8 mouse cellular contexts compared by ENCODE assay signal in genomic region chr1:179847759-179848389, GRCm38 (mm10). TPM values are rescaled to one million over a fixed set of nuclear protein-coding genes. Genes with fewer than 3 reads are reported as not detected.
A peak's percentile ranks its signal among the peaks of the same experiment; 100 is the strongest.
DNase-seq lines count a peak whose midpoint lies in the region; ATAC-seq and TF ChIP-seq lines count a peak whose summit lies in the region.

No protein-coding gene starts in this region.

- peak; percentile 73 for DNase-seq in brain, embryonic 14.5 days (ENCODE audit: low read depth)
- peak; percentile 69 for DNase-seq in naive thymus-derived CD4-positive, alpha-beta T cell, adult 2 months (ENCODE audit: low read depth)
- DNase-seq in spleen, postnatal 4 days (ENCODE audit: low spot score in 2 of 2), result peak; percentile 82 to 95

- peak overlapping the region; percentile 64 for H3K9ac ChIP-seq in heart, embryonic 12.5 days
- H3K9ac ChIP-seq in kidney, embryonic 16.5 days (replicated peaks; ENCODE audit: low read length), result peak overlapping the region; percentile 75
- peak overlapping the region; percentile 54 for H3K9ac ChIP-seq in liver, embryonic 12.5 days

- no peaks in the 10 kb centered on the region for H3K36me3 ChIP-seq in C2C12 (ENCODE audit: control insufficient read depth, insufficient read depth)
- H3K36me3 ChIP-seq in erythroblast, embryonic 14.5 days (ENCODE audit: control insufficient read depth), result no peaks in the 10 kb centered on the region
- H3K36me3 ChIP-seq in heart, embryonic 12.5 days, result no peaks in the 10 kb centered on the region
- no peaks in the 10 kb centered on the region for H3K36me3 ChIP-seq in kidney, embryonic 16.5 days (ENCODE audit: insufficient read depth, low read length)
- H3K36me3 ChIP-seq in liver, embryonic 12.5 days, result no peaks in the 10 kb centered on the region

- TF ChIP-seq CTCF in C2C12 (IDR thresholded peaks at IDR 0.05; ENCODE audit: control insufficient read depth, insufficient read depth, insufficient read length), result peak; percentile 83
- TF ChIP-seq CTCF in brain, embryonic 14.5 days (IDR thresholded peaks at IDR 0.05; ENCODE audit: borderline replicate concordance, extremely low read depth, insufficient read depth, insufficient read length), result peak; percentile 89

- peaks cover 19% of the 10 kb centered on the region for H3K4me1 ChIP-seq in erythroblast, embryonic 14.5 days (ENCODE audit: control insufficient read depth)
- H3K4me1 ChIP-seq in heart, embryonic 12.5 days (replicated peaks), result 0 out of 2 replicates have a peak, but pooled peaks cover 6% of the 10 kb centered on the region
- peaks cover 17% of the 10 kb centered on the region for H3K4me1 ChIP-seq in kidney, embryonic 16.5 days (ENCODE audit: insufficient read depth, low read length)
- peaks cover 19% of the 10 kb centered on the region for H3K4me1 ChIP-seq in liver, embryonic 12.5 days

- WGBS in heart, embryonic 12.5 days, result 3% methylated on average over 20 of the region's 20 CpGs
- 2% methylated on average over 20 of the region's 20 CpGs for WGBS in kidney, embryonic 16.5 days
- 9% methylated on average over 20 of the region's 20 CpGs for WGBS in liver, embryonic 12.5 days (ENCODE audit: insufficient replicate concordance)

- peak overlapping the region; percentile 68 for H3K4me2 ChIP-seq in heart, embryonic 12.5 days
- H3K4me2 ChIP-seq in kidney, embryonic 16.5 days (replicated peaks; ENCODE audit: low read depth, low read length), result peak overlapping the region; percentile 72
- H3K4me2 ChIP-seq in liver, embryonic 12.5 days, result peak overlapping the region; percentile 70

- peak; percentile 37 for ATAC-seq in heart, embryonic 12.5 days (ENCODE audit: insufficient number of reproducible peaks, low FRiP score)
- peak; percentile 74 for ATAC-seq in kidney, embryonic 16.5 days (ENCODE audit: low FRiP score, low TSS enrichment)
- peak; percentile 45; the same call in 1 of the 2 replicates for ATAC-seq in liver, embryonic 12.5 days

- no peak for TF ChIP-seq POLR2A in brain, embryonic 14.5 days (IDR thresholded peaks at IDR 0.05; ENCODE audit: borderline replicate concordance, extremely low read depth, insufficient read depth, insufficient read length, poor library complexity, severe bottlenecking)

- no peaks in the 10 kb centered on the region for H3K27me3 ChIP-seq in C2C12 (ENCODE audit: control insufficient read depth, insufficient read depth, insufficient read length)
- H3K27me3 ChIP-seq in erythroblast, embryonic 14.5 days (ENCODE audit: control insufficient read depth), result no peaks in the 10 kb centered on the region
- 0 out of 2 replicates have a peak, but pooled peaks cover 3% of the 10 kb centered on the region for H3K27me3 ChIP-seq in heart, embryonic 12.5 days (replicated peaks)
- H3K27me3 ChIP-seq in kidney, embryonic 16.5 days (ENCODE audit: insufficient read depth, low read length), result no peaks in the 10 kb centered on the region
- H3K27me3 ChIP-seq in liver, embryonic 12.5 days (replicated peaks), result no peaks in the 10 kb centered on the region

- H3K4me3 ChIP-seq in C2C12 (ENCODE audit: insufficient read depth, poor library complexity, severe bottlenecking), result no peak overlapping the region
- peak overlapping the region; percentile 52 for H3K4me3 ChIP-seq in erythroblast, embryonic 14.5 days (replicated peaks)
- H3K4me3 ChIP-seq in heart, embryonic 12.5 days, result peak overlapping the region; percentile 49
- H3K4me3 ChIP-seq in kidney, embryonic 16.5 days (ENCODE audit: low read length), result peak overlapping the region; percentile 49
- peak overlapping the region; percentile 47 for H3K4me3 ChIP-seq in liver, embryonic 12.5 days

- no peaks in the 10 kb centered on the region for H3K79me3 ChIP-seq in C2C12 (ENCODE audit: low read depth)

- no peaks in the 10 kb centered on the region for H3K79me2 ChIP-seq in C2C12 (ENCODE audit: control insufficient read depth, insufficient read depth)

- H3K9me3 ChIP-seq in erythroblast, embryonic 14.5 days (ENCODE audit: control insufficient read depth, low read length), result no peaks in the 10 kb centered on the region
- peaks cover 6% of the 10 kb centered on the region; the same call in 1 of the 2 replicates for H3K9me3 ChIP-seq in heart, embryonic 12.5 days (replicated peaks)
- no peaks in the 10 kb centered on the region for H3K9me3 ChIP-seq in kidney, embryonic 16.5 days (ENCODE audit: low read length)
- no peaks in the 10 kb centered on the region for H3K9me3 ChIP-seq in liver, embryonic 12.5 days (replicated peaks)

- peak overlapping the region; percentile 68 for H3ac ChIP-seq in C2C12 (ENCODE audit: control insufficient read depth, insufficient read length, low read depth)

- no peak overlapping the region for H3K27ac ChIP-seq in heart, embryonic 12.5 days (ENCODE audit: poor library complexity, severe bottlenecking)
- H3K27ac ChIP-seq in kidney, embryonic 16.5 days (ENCODE audit: low read length), result peak overlapping the region; percentile 75
- H3K27ac ChIP-seq in liver, embryonic 12.5 days, result no peak overlapping the region

TF ChIP-seq in C2C12, 6 proteins besides CTCF, POLR2A, EP300 and RAD21:
- TF ChIP-seq USF1 (IDR thresholded peaks at IDR 0.05; ENCODE audit: low read depth) (no peak), CEBPB (IDR thresholded peaks at IDR 0.05; ENCODE audit: low read depth) (no peak), MYOD1 (IDR thresholded peaks at IDR 0.05; ENCODE audit: control insufficient read depth, insufficient read length, low read depth) (no peak)
TF ChIP-seq in C2C12: peak in this region for 0.

RNA-seq across cellular contexts. Expression of gene Ahctf1, which starts 44.4 kb away (rescaled TPM):
- polyA plus RNA-seq in C2C12 (2012; fragmentation: generic; extraction: Trizol), result 11.9 TPM
- 30.3 and 32.3 TPM in 2 replicates for polyA plus RNA-seq in brain, embryonic 14.5 days (2012; rRNA removed)
- polyA plus RNA-seq in erythroblast, embryonic 14.5 days (2012), result 4.5 and 4.8 TPM in 2 replicates
- polyA plus RNA-seq in heart, embryonic 12.5 days (2016; fragmentation: Nextera tagmentation; extraction: Ambion mirVana), result 22.5 and 23.9 TPM in 2 replicates
- 21.2 and 26.0 TPM in 2 replicates for polyA plus RNA-seq in kidney, embryonic 16.5 days (2015; fragmentation: Nextera tagmentation; extraction: Ambion mirVana)
- polyA plus RNA-seq in liver, embryonic 12.5 days (2016; fragmentation: Nextera tagmentation; extraction: Ambion mirVana), result 35.4 and 35.8 TPM in 2 replicates

RNA-seq across cellular contexts. Expression of gene Gm10518, which starts 44.7 kb away (rescaled TPM):
- polyA plus RNA-seq in C2C12 (2012; fragmentation: generic; extraction: Trizol), result 0.16 TPM
- not detected in 2 replicates for polyA plus RNA-seq in brain, embryonic 14.5 days (2012; rRNA removed)
- polyA plus RNA-seq in erythroblast, embryonic 14.5 days (2012), result not detected in 2 replicates
- 0.26 TPM in 1 of 2 replicates, not detected in the other for polyA plus RNA-seq in heart, embryonic 12.5 days (2016; fragmentation: Nextera tagmentation; extraction: Ambion mirVana)
- polyA plus RNA-seq in kidney, embryonic 16.5 days (2015; fragmentation: Nextera tagmentation; extraction: Ambion mirVana), result not detected in 2 replicates
- polyA plus RNA-seq in liver, embryonic 12.5 days (2016; fragmentation: Nextera tagmentation; extraction: Ambion mirVana), result 0.45 and 0.61 TPM in 2 replicates
